ENCODE assay signal across 12 mouse cellular contexts in the genomic region with DNA sequence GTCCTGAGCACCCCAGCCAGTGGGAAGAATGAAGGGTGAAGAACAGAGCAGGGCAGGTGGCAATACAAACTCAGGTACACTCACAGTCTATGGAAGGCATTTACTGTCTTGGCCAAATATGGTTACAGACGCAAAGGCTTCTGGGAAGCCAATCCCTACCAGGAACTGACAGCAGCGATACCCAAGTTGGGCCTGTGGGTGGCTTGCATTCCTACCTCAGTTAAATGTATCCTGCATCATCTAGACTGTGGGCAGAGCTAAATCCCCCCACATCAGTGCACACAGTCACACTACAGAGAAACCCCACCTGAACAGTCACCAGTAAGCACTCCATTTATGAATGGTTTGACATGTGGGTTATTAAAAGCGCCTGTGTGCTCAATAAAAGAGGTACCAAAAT.
"Had no signal": no experiment of that assay in that cellular context is flagged by ENCODE, and none has a peak within 500 bp of the region (broad histone marks: within the 10 kb centered on the region; RNA-seq: fewer than 3 reads in every experiment).

No protein-coding gene starts in this region.

- DNase-seq: kidney, adult 2 months; kidney, postnatal 14 days; layer of hippocampus, adult 9-11 months; layer of hippocampus, postnatal 36 days; lung, embryonic 14.5 days; lung, postnatal 10 days; lung, postnatal 4 days; midbrain, embryonic 14.5 days; right cerebral cortex, postnatal 4 days; spleen, adult 18-20 months; thymus, adult 2 months; thymus, postnatal 25 days had no signal
